Mouse (Mus musculus): ENCODE data around the gene Cacna2d1. TPM values are rescaled to one million over a fixed set of nuclear protein-coding genes. Genes with fewer than 3 reads are reported as not detected.

The Cacna2d1 gene
- polyA plus RNA-seq, 1 experiment, result 1.00 TPM

DNA sequence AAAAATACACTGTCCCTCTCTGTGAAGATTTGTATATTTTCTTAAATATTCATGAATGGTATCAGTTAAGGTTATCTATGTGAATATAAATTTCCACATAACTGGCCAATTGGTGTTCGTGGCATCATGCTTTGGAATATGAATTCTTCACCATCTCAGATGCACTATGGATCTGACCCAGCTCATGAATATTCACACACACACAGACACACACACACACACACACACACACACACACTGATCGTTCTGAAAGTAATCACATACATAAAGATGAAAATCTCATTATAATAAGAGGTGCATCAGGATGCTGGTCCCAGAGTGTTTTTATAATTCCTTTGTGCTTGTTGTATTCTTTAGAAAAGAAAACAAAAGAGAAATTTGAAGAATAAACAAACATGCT, 309.1 kb downstream of the Cacna2d1 start:
- 77% methylated on average over 2 of the region's 2 CpGs for WGBS
- H3K27me3 ChIP-seq (ENCODE audit: control insufficient read depth, insufficient read depth, low read length), result no peaks in the 10 kb centered on the region
- no peak for DNase-seq
- TF ChIP-seq POLR2A (IDR thresholded peaks at IDR 0.05; ENCODE audit: control insufficient read depth, extremely low read depth, insufficient read depth, low read length, poor library complexity) (no peak), CTCF (IDR thresholded peaks at IDR 0.05; ENCODE audit: borderline replicate concordance, control insufficient read depth, extremely low read depth, insufficient read depth, low read length, poor library complexity) (no peak)
- no peak overlapping the region for H3K27ac ChIP-seq (ENCODE audit: control insufficient read depth, insufficient read depth, low read length)
- H3K4me1 ChIP-seq (replicated peaks; ENCODE audit: control insufficient read depth, insufficient read depth, low read length), result no peaks in the 10 kb centered on the region
- H3K4me3 ChIP-seq (ENCODE audit: control insufficient read depth, insufficient read depth, low read length), result no peak overlapping the region
- H3K36me3 ChIP-seq (ENCODE audit: control insufficient read depth, insufficient read depth, low read length), result no peaks in the 10 kb centered on the region

DNA sequence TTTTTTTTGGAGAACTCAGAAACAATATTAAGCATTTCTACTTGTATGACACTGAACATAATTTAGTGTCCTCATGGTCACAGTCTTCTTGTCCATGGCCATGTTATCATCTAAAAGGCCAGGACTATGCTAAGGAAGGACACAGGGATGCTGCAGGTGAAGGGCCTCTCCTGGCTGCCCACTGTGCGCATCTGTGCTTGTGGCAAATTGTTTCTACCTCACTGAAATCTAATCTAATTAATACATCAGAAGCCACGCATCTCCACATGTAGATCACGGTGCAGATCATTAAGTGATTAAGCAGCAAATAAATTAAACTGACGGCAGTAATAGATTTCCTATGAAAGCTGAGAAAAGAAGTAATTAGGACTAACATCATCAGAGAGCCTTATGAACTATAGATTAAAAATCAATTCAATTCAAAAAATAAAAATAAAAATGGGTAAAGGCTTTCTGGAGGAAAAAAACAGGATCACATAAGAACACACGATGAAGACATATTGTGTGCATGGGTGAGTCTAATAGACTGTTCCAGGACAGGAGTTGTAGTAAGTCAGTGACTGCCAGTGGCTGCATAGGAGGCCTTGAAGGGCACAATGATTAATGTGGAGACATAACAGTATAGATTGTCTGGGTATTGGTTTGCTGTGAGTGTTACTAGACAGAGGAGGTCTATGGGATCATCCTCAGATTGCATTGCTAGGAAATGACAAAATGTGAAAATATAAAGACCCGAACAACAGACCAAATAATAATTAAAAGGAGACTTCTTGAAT, 318.4 kb downstream of the Cacna2d1 start:
- no peaks in the 10 kb centered on the region for H3K27me3 ChIP-seq (ENCODE audit: control insufficient read depth, insufficient read depth, low read length)
- no peak for DNase-seq
- H3K4me3 ChIP-seq (ENCODE audit: control insufficient read depth, insufficient read depth, low read length), result no peak overlapping the region
- 95% methylated on average over 6 of the region's 6 CpGs for WGBS
- H3K4me1 ChIP-seq (replicated peaks; ENCODE audit: control insufficient read depth, insufficient read depth, low read length), result no peaks in the 10 kb centered on the region
- H3K27ac ChIP-seq (ENCODE audit: control insufficient read depth, insufficient read depth, low read length), result no peak overlapping the region
- no peaks in the 10 kb centered on the region for H3K36me3 ChIP-seq (ENCODE audit: control insufficient read depth, insufficient read depth, low read length)
- no peak for TF ChIP-seq CTCF (IDR thresholded peaks at IDR 0.05; ENCODE audit: borderline replicate concordance, control insufficient read depth, extremely low read depth, insufficient read depth, low read length, poor library complexity)
- no peak for TF ChIP-seq POLR2A (IDR thresholded peaks at IDR 0.05; ENCODE audit: control insufficient read depth, extremely low read depth, insufficient read depth, low read length, poor library complexity)

DNA sequence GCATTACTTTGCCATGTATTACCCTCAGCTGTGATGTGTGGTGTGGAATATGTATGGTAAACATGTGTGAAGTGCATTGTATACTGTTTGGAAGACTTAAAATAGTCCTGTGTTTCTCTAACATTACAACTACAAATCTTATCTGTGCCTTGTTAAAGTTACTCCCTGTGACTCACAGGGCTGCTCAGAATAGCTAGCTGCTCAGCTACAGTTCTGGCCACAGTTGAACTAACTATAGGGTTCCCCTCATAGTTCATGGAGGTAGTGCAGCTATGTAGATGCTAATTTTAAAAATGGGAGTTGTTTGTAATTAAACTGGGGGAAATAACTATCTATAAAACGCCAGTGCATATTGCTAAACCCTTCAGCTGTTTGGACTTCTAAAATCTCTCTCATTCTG, 319.3 kb downstream of the Cacna2d1 start:
- H3K27me3 ChIP-seq (ENCODE audit: control insufficient read depth, insufficient read depth, low read length), result no peaks in the 10 kb centered on the region
- H3K4me1 ChIP-seq (replicated peaks; ENCODE audit: control insufficient read depth, insufficient read depth, low read length), result no peaks in the 10 kb centered on the region
- no peaks in the 10 kb centered on the region for H3K36me3 ChIP-seq (ENCODE audit: control insufficient read depth, insufficient read depth, low read length)
- DNase-seq, result no peak
- no peak overlapping the region for H3K4me3 ChIP-seq (ENCODE audit: control insufficient read depth, insufficient read depth, low read length)
- no peak for TF ChIP-seq POLR2A (IDR thresholded peaks at IDR 0.05; ENCODE audit: control insufficient read depth, extremely low read depth, insufficient read depth, low read length, poor library complexity)
- WGBS, result 100% methylated on average over 1 of the region's 1 CpGs
- no peak overlapping the region for H3K27ac ChIP-seq (ENCODE audit: control insufficient read depth, insufficient read depth, low read length)

DNA sequence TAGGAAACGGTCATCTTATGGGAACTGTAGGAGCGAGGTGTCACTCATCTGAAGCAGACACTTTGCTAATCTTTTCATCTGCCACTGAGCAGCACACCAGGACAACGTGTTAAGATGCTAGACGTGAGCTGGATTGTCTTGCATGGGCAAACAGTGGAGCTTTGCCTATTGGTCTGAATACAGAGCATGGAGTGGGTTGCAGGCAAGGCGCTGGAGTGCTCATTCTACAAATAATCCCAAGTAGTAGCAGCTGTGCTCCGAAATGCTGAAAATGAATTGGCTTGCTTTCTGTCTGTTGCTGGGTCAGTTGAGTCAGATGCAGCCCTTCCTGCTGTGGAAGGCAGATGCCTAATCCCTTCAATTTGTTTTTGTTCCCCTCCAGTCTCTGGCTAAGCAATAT, 330.9 kb downstream of the Cacna2d1 start:
- no peak for DNase-seq
- Histone ChIP-seq H3K27me3 (ENCODE audit: control insufficient read depth, insufficient read depth, low read length) (no peaks in the 10 kb centered on the region), H3K36me3 (ENCODE audit: control insufficient read depth, insufficient read depth, low read length) (no peaks in the 10 kb centered on the region), H3K4me1 (replicated peaks; ENCODE audit: control insufficient read depth, insufficient read depth, low read length) (no peaks in the 10 kb centered on the region), H3K27ac (ENCODE audit: control insufficient read depth, insufficient read depth, low read length) (no peak overlapping the region), H3K4me3 (ENCODE audit: control insufficient read depth, insufficient read depth, low read length) (no peak overlapping the region)
- TF ChIP-seq POLR2A (IDR thresholded peaks at IDR 0.05; ENCODE audit: control insufficient read depth, extremely low read depth, insufficient read depth, low read length, poor library complexity), result no peak
- no peak for TF ChIP-seq CTCF (IDR thresholded peaks at IDR 0.05; ENCODE audit: borderline replicate concordance, control insufficient read depth, extremely low read depth, insufficient read depth, low read length, poor library complexity)
- 91% methylated on average over 6 of the region's 6 CpGs for WGBS

DNA sequence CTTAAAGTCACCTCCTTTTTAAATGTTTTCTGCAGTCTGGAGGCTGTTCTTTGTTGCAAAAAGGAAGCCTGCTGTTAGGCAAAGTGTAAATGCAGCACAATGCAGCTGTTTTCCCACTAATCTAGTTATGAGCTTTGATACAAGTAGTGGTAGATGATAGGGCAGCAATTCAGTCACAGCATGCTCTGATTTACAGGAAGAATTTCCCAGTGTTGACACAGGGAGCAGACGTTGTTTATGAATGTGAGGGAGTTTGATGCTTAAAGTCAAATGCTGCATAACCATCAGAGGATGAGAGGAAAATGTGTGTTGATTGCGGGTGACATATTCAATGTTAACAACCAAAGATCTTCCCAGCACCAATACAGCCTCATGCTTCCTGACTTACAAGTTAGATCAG, 342.6 kb downstream of the Cacna2d1 start:
- TF ChIP-seq POLR2A (IDR thresholded peaks at IDR 0.05; ENCODE audit: control insufficient read depth, extremely low read depth, insufficient read depth, low read length, poor library complexity), result no peak
- TF ChIP-seq CTCF (IDR thresholded peaks at IDR 0.05; ENCODE audit: borderline replicate concordance, control insufficient read depth, extremely low read depth, insufficient read depth, low read length, poor library complexity), result no peak
- 90% methylated on average over 2 of the region's 2 CpGs for WGBS
- Histone ChIP-seq H3K27me3 (ENCODE audit: control insufficient read depth, insufficient read depth, low read length) (no peaks in the 10 kb centered on the region), H3K36me3 (ENCODE audit: control insufficient read depth, insufficient read depth, low read length) (no peaks in the 10 kb centered on the region), H3K4me1 (replicated peaks; ENCODE audit: control insufficient read depth, insufficient read depth, low read length) (no peaks in the 10 kb centered on the region), H3K4me3 (ENCODE audit: control insufficient read depth, insufficient read depth, low read length) (no peak overlapping the region), H3K27ac (ENCODE audit: control insufficient read depth, insufficient read depth, low read length) (no peak overlapping the region)
- no peak for DNase-seq

DNA sequence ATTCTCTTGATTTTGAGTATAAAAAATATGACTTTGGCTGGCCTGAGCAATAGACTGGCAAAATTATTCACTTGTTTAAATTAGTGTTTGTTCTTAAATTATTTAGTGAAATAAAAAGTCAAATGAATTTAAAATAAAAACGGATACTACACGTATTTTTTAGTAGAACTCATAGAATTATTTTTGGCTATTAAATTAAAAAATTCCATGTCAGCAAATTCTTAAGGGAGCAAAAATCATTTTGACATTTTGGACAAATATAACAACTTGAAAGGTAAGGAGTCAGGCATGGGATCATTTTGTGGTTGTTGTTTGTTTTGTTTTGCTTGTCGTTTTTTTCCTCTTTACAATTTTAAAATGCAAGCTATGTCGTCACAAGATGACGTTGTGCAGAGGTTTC, 346.7 kb downstream of the Cacna2d1 start:
- DNase-seq, result no peak
- WGBS, result 90% methylated on average over 5 of the region's 5 CpGs
- no peak for TF ChIP-seq CTCF (IDR thresholded peaks at IDR 0.05; ENCODE audit: borderline replicate concordance, control insufficient read depth, extremely low read depth, insufficient read depth, low read length, poor library complexity)
- TF ChIP-seq POLR2A (IDR thresholded peaks at IDR 0.05; ENCODE audit: control insufficient read depth, extremely low read depth, insufficient read depth, low read length, poor library complexity), result no peak
- Histone ChIP-seq H3K4me1 (replicated peaks; ENCODE audit: control insufficient read depth, insufficient read depth, low read length) (no peaks in the 10 kb centered on the region), H3K27ac (ENCODE audit: control insufficient read depth, insufficient read depth, low read length) (no peak overlapping the region), H3K4me3 (ENCODE audit: control insufficient read depth, insufficient read depth, low read length) (no peak overlapping the region), H3K36me3 (ENCODE audit: control insufficient read depth, insufficient read depth, low read length) (no peaks in the 10 kb centered on the region), H3K27me3 (ENCODE audit: control insufficient read depth, insufficient read depth, low read length) (no peaks in the 10 kb centered on the region)

DNA sequence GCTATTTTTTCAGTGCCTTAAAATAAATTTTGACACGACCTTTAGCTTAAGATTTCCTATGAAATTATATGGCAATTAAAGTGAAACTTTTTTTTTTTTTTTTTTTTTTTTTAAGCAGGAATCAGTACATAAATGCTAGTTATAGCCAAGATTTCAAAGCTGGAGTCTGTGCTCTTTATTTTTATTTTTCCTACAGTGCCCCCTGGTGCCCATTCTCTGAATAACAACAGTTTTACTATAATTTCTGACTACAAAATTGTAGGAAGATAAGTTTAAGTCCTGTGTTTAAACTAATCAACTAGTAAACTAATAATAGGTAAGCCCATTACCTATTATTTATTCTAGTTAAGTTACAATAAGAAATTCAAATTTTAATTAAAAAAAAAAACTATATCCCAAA, 358.7 kb downstream of the Cacna2d1 start:
- H3K4me1 ChIP-seq (replicated peaks; ENCODE audit: control insufficient read depth, insufficient read depth, low read length), result no peaks in the 10 kb centered on the region
- no peaks in the 10 kb centered on the region for H3K36me3 ChIP-seq (ENCODE audit: control insufficient read depth, insufficient read depth, low read length)
- H3K27ac ChIP-seq (ENCODE audit: control insufficient read depth, insufficient read depth, low read length), result no peak overlapping the region
- 14% methylated on average over 1 of the region's 1 CpGs for WGBS
- TF ChIP-seq CTCF (IDR thresholded peaks at IDR 0.05; ENCODE audit: borderline replicate concordance, control insufficient read depth, extremely low read depth, insufficient read depth, low read length, poor library complexity) (no peak), POLR2A (IDR thresholded peaks at IDR 0.05; ENCODE audit: control insufficient read depth, extremely low read depth, insufficient read depth, low read length, poor library complexity) (no peak)
- peak; percentile 7 for DNase-seq
- H3K4me3 ChIP-seq (ENCODE audit: control insufficient read depth, insufficient read depth, low read length), result no peak overlapping the region
- H3K27me3 ChIP-seq (ENCODE audit: control insufficient read depth, insufficient read depth, low read length), result no peaks in the 10 kb centered on the region

Measured in thymus, adult 2 months (tissue).